Mouse (Mus musculus) midbrain, embryonic 15.5 days (tissue): ENCODE data around the gene Kank1. TPM values are rescaled to one million over a fixed set of nuclear protein-coding genes. Genes with fewer than 3 reads are reported as not detected.
"Not testable (repeated sequence)": the region's sequence is repeated elsewhere in the genome, so short reads cannot be mapped to it uniquely, and the experiment has no call there.

Experiments
- ATAC-seq: fragments of 200-750 bp; cut with Nextera tagmentation; replicated peaks from 2 replicates; pipeline ENCODE4 v1.8.0; 2017; ENCODE audit warnings: moderate TSS enrichment
- H3K27ac ChIP-seq: fragments of 300-500 bp; sonication (generic); 2 replicates; pipeline ENCODE4 v1.5.1; 2015; ENCODE audit warnings: mild to moderate bottlenecking, inconsistent platforms
- H3K27me3 ChIP-seq: fragments of 300-500 bp; sonication (generic); replicated peaks from 2 replicates; pipeline ENCODE4 v1.6.1; 2015; ENCODE audit warnings: inconsistent platforms
- H3K36me3 ChIP-seq: fragments of 300-500 bp; sonication (generic); replicated peaks from 2 replicates; pipeline ENCODE4 v1.6.1; 2015; ENCODE audit warnings: inconsistent platforms
- H3K4me1 ChIP-seq: fragments of 300-500 bp; sonication (generic); 2 replicates; pipeline ENCODE4 v1.6.1; 2015; ENCODE audit warnings: inconsistent platforms
- H3K4me2 ChIP-seq: fragments of 300-500 bp; sonication (generic); 2 replicates; pipeline ENCODE4 v1.6.1; 2015; ENCODE audit warnings: inconsistent platforms, mild to moderate bottlenecking, moderate library complexity
- H3K4me3 ChIP-seq: fragments of 300-500 bp; sonication (generic); 2 replicates; pipeline ENCODE4 v1.5.1; 2015; ENCODE audit warnings: mild to moderate bottlenecking, inconsistent platforms
- H3K9ac ChIP-seq: fragments of 300-500 bp; sonication (generic); 2 replicates; pipeline ENCODE4 v1.6.1; 2015; ENCODE audit warnings: mild to moderate bottlenecking, inconsistent platforms
- H3K9me3 ChIP-seq: fragments of 300-500 bp; sonication (generic); 2 replicates; pipeline ENCODE4 v1.6.1; 2016; ENCODE audit warnings: inconsistent platforms
- WGBS: fragments of 180-500 bp; shearing (Covaris S2); methylation state at CpG from one replicate; pipeline ENCODE4 v1.1.7; 2015; ENCODE audit warnings: mixed read lengths; 5-methylcytosine and 5-hydroxymethylcytosine counted together
- polyA plus RNA-seq: library from polyadenylated mRNA; unstranded; fragments of >200 nt; fragmentation: Nextera tagmentation; extraction: Ambion mirVana; gene quantifications from 2 replicates; pipeline ENCODE4 v1.2.1, GENCODE M21; 2015

Gene Kank1
- polyA plus RNA-seq, 1 experiment from 2014 or later = 6.6 TPM

DNA sequence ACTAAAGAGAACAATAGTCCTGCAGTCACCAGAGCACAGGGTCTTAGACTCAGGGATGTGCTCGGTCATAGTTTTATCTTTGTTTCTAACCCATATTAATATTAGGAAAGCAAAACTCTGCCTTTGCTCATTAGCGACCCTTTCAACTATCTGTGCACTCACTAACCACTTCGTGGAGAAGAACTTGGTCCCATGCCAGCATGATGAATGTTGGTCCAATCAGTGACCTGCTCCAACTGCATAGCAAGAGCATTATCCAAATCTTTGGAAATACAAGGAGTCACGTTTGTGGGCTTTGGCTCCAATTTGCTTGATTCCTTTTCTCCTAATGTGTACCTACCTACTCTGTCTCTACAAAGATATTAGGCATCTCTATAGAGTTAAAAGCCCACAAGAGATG is 204.0 kb downstream of the Kank1 start:
- no peak overlapping the region for H3K4me3 ChIP-seq
- no peak overlapping the region for H3K27ac ChIP-seq
- no peaks in the 10 kb centered on the region for H3K36me3 ChIP-seq
- no peaks in the 10 kb centered on the region for H3K27me3 ChIP-seq
- 83% methylated on average over 4 of the region's 4 CpGs for WGBS
- H3K9me3 ChIP-seq = no peaks in the 10 kb centered on the region
- H3K4me2 ChIP-seq = no peak overlapping the region
- no peak for ATAC-seq
- no peak overlapping the region for H3K9ac ChIP-seq
- H3K4me1 ChIP-seq = no peaks in the 10 kb centered on the region

DNA sequence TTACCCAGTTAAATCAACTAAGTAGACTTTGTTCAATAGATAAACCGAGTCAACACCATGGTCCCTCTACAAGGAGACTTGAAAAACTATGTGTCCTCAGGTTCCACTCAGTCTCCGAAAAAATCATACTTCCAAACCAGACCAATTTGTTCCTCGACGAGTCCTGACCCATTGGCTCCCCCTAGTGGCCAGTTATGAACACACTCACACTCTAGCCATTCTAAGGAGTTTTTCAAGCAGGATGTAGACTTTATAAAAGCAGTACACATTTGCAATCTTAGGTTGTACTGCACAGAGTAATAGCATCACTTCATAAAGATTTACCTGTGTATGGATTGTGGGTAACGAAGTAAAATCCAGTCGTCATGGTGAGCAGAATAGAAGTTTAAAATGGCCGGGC is 208.3 kb downstream of the Kank1 start:
- WGBS = 23% methylated on average over 7 of the region's 7 CpGs
- no peaks in the 10 kb centered on the region for H3K4me1 ChIP-seq
- ATAC-seq = no peak
- no peak overlapping the region for H3K27ac ChIP-seq
- H3K4me2 ChIP-seq = no peak overlapping the region
- no peak overlapping the region for H3K9ac ChIP-seq
- H3K27me3 ChIP-seq = no peaks in the 10 kb centered on the region
- H3K4me3 ChIP-seq = no peak overlapping the region
- no peaks in the 10 kb centered on the region for H3K9me3 ChIP-seq
- H3K36me3 ChIP-seq = no peaks in the 10 kb centered on the region

DNA sequence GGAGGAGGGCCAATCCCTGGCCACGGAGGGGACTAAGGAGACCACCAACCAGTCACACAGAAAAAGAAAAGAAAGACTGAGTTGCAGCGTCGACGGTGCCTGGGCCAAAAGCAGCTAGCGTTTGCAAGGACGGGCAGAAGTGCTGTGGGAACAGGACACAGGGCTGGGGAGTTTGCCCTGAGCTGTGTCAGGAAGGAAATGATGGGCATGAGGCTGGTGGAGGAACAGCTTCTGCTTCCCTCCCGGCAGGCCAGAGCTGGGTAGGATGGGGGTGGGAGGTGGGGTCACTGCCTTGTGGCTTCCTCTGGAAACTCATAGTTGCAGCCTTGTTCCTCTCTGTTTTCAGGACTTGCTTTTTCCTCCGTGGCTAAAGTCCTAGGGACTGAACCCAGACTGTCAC is 209.1 kb downstream of the Kank1 start:
- 63% methylated on average over 8 of the region's 8 CpGs for WGBS
- Histone ChIP-seq H3K4me2 (no peak overlapping the region), H3K4me3 (no peak overlapping the region), H3K36me3 (no peaks in the 10 kb centered on the region), H3K9me3 (no peaks in the 10 kb centered on the region), H3K27me3 (no peaks in the 10 kb centered on the region), H3K27ac (no peak overlapping the region), H3K9ac (no peak overlapping the region), H3K4me1 (no peaks in the 10 kb centered on the region)
- ATAC-seq = no peak

DNA sequence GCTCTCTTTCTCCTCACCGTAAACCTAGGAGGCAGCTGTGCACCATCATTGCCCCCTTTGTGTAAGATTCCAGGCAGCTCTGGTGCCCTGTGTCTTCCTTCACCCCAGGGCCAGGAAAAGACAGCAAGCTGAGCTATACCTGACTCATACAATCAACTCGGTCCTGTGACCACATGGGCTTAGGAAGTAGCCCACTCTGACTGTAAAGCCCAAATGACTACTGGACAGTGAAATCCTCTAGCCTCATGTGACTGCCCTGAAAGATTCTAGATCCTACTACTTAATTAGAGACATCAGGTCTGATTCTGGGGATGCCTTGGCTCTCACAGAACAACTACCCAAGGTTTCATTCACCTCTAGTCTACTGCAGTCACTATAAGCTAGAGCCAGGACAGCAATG is 209.9 kb downstream of the Kank1 start:
- no peaks in the 10 kb centered on the region for H3K27me3 ChIP-seq
- no peaks in the 10 kb centered on the region for H3K9me3 ChIP-seq
- no peak for ATAC-seq
- no peaks in the 10 kb centered on the region for H3K4me1 ChIP-seq
- H3K36me3 ChIP-seq = no peaks in the 10 kb centered on the region
- no peak overlapping the region for H3K9ac ChIP-seq
- WGBS = 89% methylated on average over 2 of the region's 2 CpGs
- no peak overlapping the region for H3K4me2 ChIP-seq
- H3K4me3 ChIP-seq = no peak overlapping the region
- H3K27ac ChIP-seq = no peak overlapping the region

DNA sequence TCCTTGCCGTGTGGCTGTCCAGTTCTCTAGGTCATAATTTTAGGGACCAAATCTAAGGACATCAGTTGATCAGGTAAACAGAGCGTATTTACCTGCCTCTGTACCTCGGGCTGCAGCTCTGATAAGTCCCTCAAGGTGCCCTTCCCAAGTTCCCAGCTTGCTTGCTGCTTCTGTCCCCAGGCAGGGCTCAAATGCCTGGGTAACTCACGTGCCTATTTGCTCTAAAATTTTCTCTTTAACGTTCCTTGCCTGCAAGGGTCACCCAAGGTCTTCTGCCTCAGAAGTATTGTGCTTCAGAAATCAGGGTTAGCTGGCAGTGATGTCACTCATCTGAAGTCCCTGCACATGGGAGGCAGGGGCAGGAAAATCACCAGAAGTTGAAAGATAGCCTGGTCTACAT is 210.6 kb downstream of the Kank1 start:
- no peaks in the 10 kb centered on the region for H3K9me3 ChIP-seq
- no peaks in the 10 kb centered on the region for H3K27me3 ChIP-seq
- H3K9ac ChIP-seq = no peak overlapping the region
- 77% methylated on average over 5 of the region's 5 CpGs for WGBS
- H3K27ac ChIP-seq = no peak overlapping the region
- no peak overlapping the region for H3K4me3 ChIP-seq
- H3K4me2 ChIP-seq = no peak overlapping the region
- no peaks in the 10 kb centered on the region for H3K4me1 ChIP-seq
- no peak for ATAC-seq
- H3K36me3 ChIP-seq = no peaks in the 10 kb centered on the region

DNA sequence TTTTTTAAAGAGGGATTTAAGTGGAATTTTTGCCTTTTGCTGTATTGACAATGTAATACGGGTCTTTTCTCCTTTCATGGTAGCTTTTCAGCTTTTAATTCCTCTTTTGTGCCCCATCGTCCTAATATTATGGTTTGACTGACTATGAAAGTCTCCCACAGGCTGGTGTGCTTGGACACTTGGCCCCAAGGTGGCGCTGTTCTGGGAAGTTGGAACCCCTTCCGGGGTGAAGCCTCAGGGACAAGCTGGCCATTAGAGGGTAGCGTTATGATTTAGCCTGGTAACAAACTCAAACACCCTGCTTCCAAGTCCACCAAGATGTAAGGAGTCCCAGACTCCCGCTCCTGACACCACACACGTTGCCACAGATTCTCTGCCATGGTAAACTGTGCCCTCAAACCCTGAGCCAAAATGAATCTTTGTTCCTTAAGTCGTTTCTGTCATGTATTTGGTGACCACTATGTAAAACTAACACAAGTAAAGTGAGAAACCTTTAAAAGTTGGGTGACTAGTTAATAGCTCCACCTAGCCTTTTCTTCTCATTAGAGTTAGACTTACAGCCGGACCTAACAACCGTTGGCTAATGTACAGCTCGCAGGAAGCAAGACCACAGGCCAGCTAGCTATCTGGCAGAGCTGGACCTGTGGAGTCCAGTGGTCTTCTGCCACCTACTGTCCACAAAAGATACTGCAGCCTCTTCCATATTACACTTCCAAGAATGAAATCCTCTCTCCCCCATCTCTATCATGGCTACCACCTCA is 214.3 kb downstream of the Kank1 start:
- H3K9me3 ChIP-seq = no peaks in the 10 kb centered on the region
- H3K4me3 ChIP-seq = no peak overlapping the region
- no peak overlapping the region for H3K4me2 ChIP-seq
- H3K9ac ChIP-seq = no peak overlapping the region
- H3K4me1 ChIP-seq = no peaks in the 10 kb centered on the region
- no peaks in the 10 kb centered on the region for H3K36me3 ChIP-seq
- H3K27ac ChIP-seq = no peak overlapping the region
- WGBS = 46% methylated on average over 11 of the region's 11 CpGs
- no peak for ATAC-seq
- no peaks in the 10 kb centered on the region for H3K27me3 ChIP-seq

DNA sequence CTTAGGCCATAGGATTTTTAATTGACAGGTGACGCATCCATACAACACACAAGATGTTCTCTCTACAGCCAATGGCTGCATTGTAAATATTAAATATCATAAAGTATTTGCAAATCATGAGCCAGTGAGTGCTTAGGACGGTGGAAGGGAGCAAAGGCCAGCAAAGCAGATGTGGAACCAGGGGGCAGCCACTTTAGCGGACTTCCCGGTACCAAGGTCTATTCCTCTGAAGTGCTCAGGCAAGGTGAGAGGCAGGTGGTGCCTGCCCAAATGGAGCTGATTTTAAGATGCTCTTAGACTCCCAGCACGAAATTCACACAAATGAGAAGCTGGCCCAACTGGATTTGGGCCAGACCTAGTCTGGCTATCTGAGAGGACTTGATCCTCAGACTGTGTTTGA is 216.4 kb downstream of the Kank1 start:
- H3K27me3 ChIP-seq = no peaks in the 10 kb centered on the region
- H3K9ac ChIP-seq = no peak overlapping the region
- H3K9me3 ChIP-seq = no peaks in the 10 kb centered on the region
- H3K4me1 ChIP-seq = no peaks in the 10 kb centered on the region
- no peaks in the 10 kb centered on the region for H3K36me3 ChIP-seq
- no peak overlapping the region for H3K4me3 ChIP-seq
- H3K4me2 ChIP-seq = no peak overlapping the region
- no peak overlapping the region for H3K27ac ChIP-seq
- 82% methylated on average over 5 of the region's 5 CpGs for WGBS
- no peak for ATAC-seq

DNA sequence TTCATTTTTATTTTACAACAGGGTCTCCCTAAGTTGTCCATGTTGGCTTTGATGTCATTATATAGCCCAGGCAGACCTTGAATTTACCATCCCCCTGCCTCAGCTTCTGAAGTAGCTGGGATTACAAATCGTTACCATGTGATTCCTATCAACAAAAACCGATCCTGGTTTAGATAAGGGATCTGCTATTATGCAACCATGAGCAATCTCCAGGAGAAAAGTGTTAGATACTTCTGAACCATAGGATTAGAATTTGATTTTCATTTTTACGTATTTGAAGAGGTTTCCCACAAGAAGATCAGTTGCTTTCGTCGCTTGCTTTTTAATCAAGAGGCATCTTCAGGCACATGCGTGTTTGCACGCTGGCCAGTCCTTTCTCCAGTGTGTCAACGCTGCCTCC is 224.0 kb downstream of the Kank1 start:
- ATAC-seq = no peak
- H3K4me1 ChIP-seq = no peaks in the 10 kb centered on the region
- no peak overlapping the region for H3K4me2 ChIP-seq
- no peaks in the 10 kb centered on the region for H3K9me3 ChIP-seq
- no peak overlapping the region for H3K27ac ChIP-seq
- no peaks in the 10 kb centered on the region for H3K36me3 ChIP-seq
- no peaks in the 10 kb centered on the region for H3K27me3 ChIP-seq
- no peak overlapping the region for H3K9ac ChIP-seq
- no peak overlapping the region for H3K4me3 ChIP-seq
- WGBS = 95% methylated on average over 8 of the region's 8 CpGs

DNA sequence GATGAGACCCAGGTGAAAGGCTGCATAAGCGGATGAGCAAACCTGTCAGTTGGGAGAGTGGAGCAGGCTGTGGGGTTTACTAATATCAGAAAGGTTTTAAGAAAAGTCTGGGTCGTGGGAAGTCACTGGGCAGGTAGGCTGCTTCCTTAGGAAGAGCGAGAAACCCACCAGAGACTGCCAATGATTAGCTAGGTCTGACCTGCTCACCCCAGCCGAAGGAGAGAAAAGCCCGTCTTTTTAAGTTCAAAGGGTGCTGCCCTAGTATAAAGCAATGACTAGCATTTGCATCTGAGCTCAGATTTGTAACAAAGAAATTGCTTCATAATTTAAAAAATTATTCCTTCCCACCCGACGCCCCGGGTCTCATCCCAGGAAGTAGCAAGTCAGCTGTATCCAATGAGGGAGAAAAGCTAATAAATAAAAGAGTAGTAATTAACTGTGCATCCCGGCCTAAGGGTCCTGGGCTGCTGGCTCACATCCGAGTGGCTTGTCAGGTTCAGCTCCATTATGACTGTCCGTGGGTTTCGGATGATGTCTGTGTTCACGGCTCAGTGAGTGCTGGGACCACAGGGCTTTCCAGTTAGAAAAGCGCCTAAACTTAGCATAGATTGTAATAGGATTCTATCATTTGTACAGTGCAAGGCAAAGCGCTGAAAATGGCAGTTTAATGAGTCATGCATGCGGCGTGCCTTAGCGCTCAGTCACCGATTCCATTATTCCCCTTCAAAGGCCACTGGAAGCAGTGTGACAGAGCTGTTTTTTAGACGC is 225.0 kb downstream of the Kank1 start:
- no peaks in the 10 kb centered on the region for H3K9me3 ChIP-seq
- peak; percentile 80 for ATAC-seq

DNA sequence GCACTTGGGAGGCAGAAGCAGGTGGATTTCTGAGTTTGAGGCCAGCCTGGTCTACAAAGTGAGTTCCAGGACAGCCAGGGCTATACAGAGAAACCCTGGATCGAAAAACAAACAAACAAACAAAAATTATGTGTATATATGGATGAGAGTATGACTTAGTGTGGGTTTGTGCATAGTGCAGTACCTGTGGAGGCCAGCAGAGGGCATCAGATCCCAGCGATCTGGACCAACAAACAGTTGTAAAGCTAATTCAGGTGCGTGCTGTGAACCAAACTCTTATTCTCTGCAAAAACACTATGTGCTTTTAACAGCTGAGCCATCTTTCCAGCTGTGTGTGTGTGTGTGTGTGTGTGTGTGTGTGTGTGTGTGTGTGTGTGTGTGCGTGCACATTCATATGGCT is 239.0 kb downstream of the Kank1 start:
- H3K36me3 ChIP-seq, H3K27me3 ChIP-seq: not testable (repeated sequence)

More for the DNA sequence above, 225.0 kb downstream of the Kank1 start:
- 46% methylated on average over 20 of the region's 20 CpGs for WGBS
- H3K27ac ChIP-seq = no peak overlapping the region
- no peaks in the 10 kb centered on the region for H3K27me3 ChIP-seq
- no peak overlapping the region for H3K4me3 ChIP-seq
- peak overlapping the region; percentile 11; the same call in 1 of the 2 replicates for H3K4me2 ChIP-seq
- no peaks in the 10 kb centered on the region for H3K36me3 ChIP-seq
- H3K9ac ChIP-seq = no peak overlapping the region
- H3K4me1 ChIP-seq = no peaks in the 10 kb centered on the region

DNA sequence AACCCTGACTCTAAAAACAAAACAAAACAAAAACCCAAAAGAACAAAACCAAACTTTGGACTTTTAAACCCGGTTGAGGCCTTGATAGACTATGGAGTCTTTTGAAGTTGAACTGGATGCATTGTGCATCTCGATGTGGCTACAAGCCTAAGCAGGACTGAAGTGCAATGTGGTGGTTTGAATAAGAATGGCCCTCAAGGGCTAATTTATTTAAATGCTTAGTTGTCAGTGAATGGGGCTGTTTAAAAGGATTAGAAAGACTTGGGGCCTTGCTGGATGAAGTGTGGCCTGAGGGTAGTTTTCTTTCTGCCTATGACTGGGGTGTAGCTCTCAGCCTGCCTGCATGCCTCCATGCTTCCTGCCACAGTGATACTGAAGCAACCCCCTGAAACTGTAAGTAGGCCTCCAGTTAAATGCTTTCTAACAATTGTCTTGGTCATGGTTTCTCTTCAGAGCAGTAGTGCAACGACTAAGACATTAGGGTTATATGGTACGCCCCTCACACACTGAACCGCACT is 242.4 kb downstream of the Kank1 start:
- no peak for ATAC-seq
- WGBS = 57% methylated on average over 5 of the region's 5 CpGs
- H3K4me1 ChIP-seq = no peaks in the 10 kb centered on the region

More for the DNA sequence above, 239.0 kb downstream of the Kank1 start:
- not testable (repeated sequence) for H3K27ac ChIP-seq, H3K9me3 ChIP-seq, H3K4me1 ChIP-seq, ATAC-seq, H3K9ac ChIP-seq, H3K4me3 ChIP-seq, H3K4me2 ChIP-seq
- WGBS = 69% methylated on average over 4 of the region's 4 CpGs

DNA sequence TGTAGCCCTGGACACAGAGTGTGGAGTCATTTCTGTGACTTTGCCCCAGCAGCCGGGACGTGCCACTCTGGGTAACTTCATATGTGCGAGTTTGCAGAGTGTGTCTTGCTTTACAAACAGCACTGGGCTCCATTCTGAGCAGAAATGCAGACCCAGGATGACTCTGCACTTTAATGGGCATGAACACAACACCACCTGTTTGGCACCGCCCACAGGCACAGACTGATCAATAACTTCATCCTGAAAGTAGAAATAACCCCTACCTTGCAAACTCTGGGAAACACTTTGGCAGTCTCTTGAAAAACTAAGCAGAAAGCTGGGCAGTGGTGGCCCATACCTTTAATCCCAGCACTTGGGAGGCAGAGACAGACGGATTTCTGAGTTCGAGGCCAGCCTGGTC is 244.0 kb downstream of the Kank1 start:
- Histone ChIP-seq H3K4me3 (no peak overlapping the region), H3K27me3 (no peaks in the 10 kb centered on the region), H3K27ac (no peak overlapping the region), H3K36me3 (no peaks in the 10 kb centered on the region), H3K9ac (no peak overlapping the region), H3K9me3 (no peaks in the 10 kb centered on the region), H3K4me1 (no peaks in the 10 kb centered on the region), H3K4me2 (no peak overlapping the region)
- ATAC-seq = no peak
- 88% methylated on average over 6 of the region's 6 CpGs for WGBS

More for the DNA sequence above, 242.4 kb downstream of the Kank1 start:
- H3K9me3 ChIP-seq = no peaks in the 10 kb centered on the region
- H3K4me3 ChIP-seq = no peak overlapping the region
- H3K36me3 ChIP-seq = no peaks in the 10 kb centered on the region
- H3K27me3 ChIP-seq = no peaks in the 10 kb centered on the region
- no peak overlapping the region for H3K27ac ChIP-seq
- H3K9ac ChIP-seq = no peak overlapping the region
- no peak overlapping the region for H3K4me2 ChIP-seq
